ENCODE assay signal across 11 mouse cellular contexts in the genomic region with DNA sequence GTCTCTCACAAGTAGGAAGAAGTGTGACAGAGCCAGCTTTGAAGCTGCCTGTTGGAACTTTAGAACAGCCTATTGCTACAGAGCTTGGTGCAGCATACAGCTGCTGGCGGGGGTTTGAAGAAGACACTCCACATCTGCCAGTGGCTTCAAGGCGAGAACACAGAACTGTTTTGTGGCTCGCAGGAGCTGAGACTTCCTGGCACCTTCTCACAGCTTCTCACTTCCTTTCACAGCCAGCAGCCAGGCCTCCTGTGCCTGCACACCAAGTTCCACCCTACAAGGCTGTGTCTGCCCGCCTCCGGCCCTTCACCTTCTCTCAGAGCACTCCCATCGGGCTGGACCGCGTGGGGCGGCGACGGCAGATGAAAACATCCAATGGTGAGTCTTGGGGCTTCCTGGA. TPM values are rescaled to one million over a fixed set of nuclear protein-coding genes. Genes with fewer than 3 reads are reported as not detected.
DNase-seq lines count a peak whose midpoint lies in the region; ATAC-seq lines count a peak whose summit lies in the region.
"Had no signal": no experiment of that assay in that cellular context is flagged by ENCODE, and none has a peak within 500 bp of the region (broad histone marks: within the 10 kb centered on the region; RNA-seq: fewer than 3 reads in every experiment).

No protein-coding gene starts in this region.

- H3K9me3 ChIP-seq in liver, embryonic 12.5 days (replicated peaks): no peaks in the 10 kb centered on the region
- H3K9me3 ChIP-seq in limb, embryonic 10.5 days (replicated peaks): no peaks in the 10 kb centered on the region
- H3K9me3 ChIP-seq in intestine, embryonic 16.5 days (ENCODE audit: control insufficient read depth, low read length): no peaks in the 10 kb centered on the region

- 0 out of 2 replicates have a peak overlapping the region, but pooled peaks have one; percentile 7 for H3K27ac ChIP-seq in liver, embryonic 12.5 days
- H3K27ac ChIP-seq in limb, embryonic 10.5 days: peak overlapping the region; percentile 59
- no peak overlapping the region for H3K27ac ChIP-seq in intestine, embryonic 16.5 days (ENCODE audit: low read length)

- no peak overlapping the region for H3K4me3 ChIP-seq in liver, embryonic 12.5 days
- no peak overlapping the region for H3K4me3 ChIP-seq in limb, embryonic 10.5 days
- no peak overlapping the region for H3K4me3 ChIP-seq in intestine, embryonic 16.5 days (ENCODE audit: low read length)

- H3K27me3 ChIP-seq in liver, embryonic 12.5 days (replicated peaks): no peaks in the 10 kb centered on the region
- no peaks in the 10 kb centered on the region for H3K27me3 ChIP-seq in limb, embryonic 10.5 days (ENCODE audit: low read depth, poor library complexity, severe bottlenecking)
- no peaks in the 10 kb centered on the region for H3K27me3 ChIP-seq in intestine, embryonic 16.5 days (replicated peaks; ENCODE audit: control insufficient read depth, insufficient read depth, low read length)

- peaks cover 18% of the 10 kb centered on the region for H3K4me1 ChIP-seq in liver, embryonic 12.5 days
- H3K4me1 ChIP-seq in limb, embryonic 10.5 days: peaks cover 15% of the 10 kb centered on the region
- H3K4me1 ChIP-seq in intestine, embryonic 16.5 days (ENCODE audit: control insufficient read depth, insufficient read depth, low read length): peaks cover 15% of the 10 kb centered on the region

- DNase-seq in liver: no peak
- peak; percentile 82 for DNase-seq in T-cell, adult 2 months (ENCODE audit: low spot score)
- DNase-seq in limb, embryonic 10.5 days (ENCODE audit: low spot score): no peak
- peak; percentile 82 to 91 for DNase-seq in thymus, adult 18-20 months
- DNase-seq in embryo, embryonic 9.5 days (ENCODE audit: extremely low spot score): no peak
- no peak for DNase-seq in cerebellum, postnatal 4 days (ENCODE audit: low spot score in 2 of 2)
- DNase-seq: gastrocnemius, postnatal 36 days; kidney, postnatal 10 days; left cerebral cortex, postnatal 4 days had no signal

- no peak overlapping the region for H3K9ac ChIP-seq in liver, embryonic 12.5 days
- H3K9ac ChIP-seq in intestine, embryonic 16.5 days (ENCODE audit: low read depth, low read length): no peak overlapping the region

- WGBS in liver, embryonic 12.5 days (ENCODE audit: insufficient replicate concordance): 51% methylated on average over 11 of the region's 11 CpGs
- WGBS in limb, embryonic 10.5 days: 54% methylated on average over 11 of the region's 11 CpGs
- WGBS in intestine, embryonic 16.5 days: 65% methylated on average over 11 of the region's 11 CpGs

- ATAC-seq in liver, embryonic 12.5 days: no peak
- no peak for ATAC-seq in intestine, embryonic 16.5 days

- no peak overlapping the region for H3K4me2 ChIP-seq in liver, embryonic 12.5 days
- H3K4me2 ChIP-seq in intestine, embryonic 16.5 days (ENCODE audit: low read depth, low read length): no peak overlapping the region

- peaks cover 13% of the 10 kb centered on the region; the same call in 1 of the 2 replicates for H3K36me3 ChIP-seq in liver, embryonic 12.5 days
- H3K36me3 ChIP-seq in limb, embryonic 10.5 days: no peaks in the 10 kb centered on the region
- H3K36me3 ChIP-seq in intestine, embryonic 16.5 days (ENCODE audit: control insufficient read depth, insufficient read depth, low read length): no peaks in the 10 kb centered on the region; the same call in 1 of the 2 replicates

RNA-seq across cellular contexts. Expression of a gene that starts 58.7 kb away (rescaled TPM):
- polyA plus RNA-seq in liver, embryonic 12.5 days (2016; fragmentation: Nextera tagmentation; extraction: Ambion mirVana): 0.08 and 0.17 TPM in 2 replicates
- polyA plus RNA-seq in limb, embryonic 10.5 days (2016; fragmentation: Nextera tagmentation; extraction: Ambion mirVana): 0.10 and 0.26 TPM in 2 replicates
- polyA plus RNA-seq in intestine, embryonic 16.5 days (2015; fragmentation: Nextera tagmentation; extraction: Ambion mirVana): 1.7 TPM in 2 replicates

Comparison
In these comparisons a context has a peak if more than half of its experiments do, and no peak if none do; other contexts are left out.
1. DNase-seq: peak in T-cell, adult 2 months (single experiment) and thymus, adult 18-20 months (2 of 2); none in liver (single experiment), limb, embryonic 10.5 days (single experiment), embryo, embryonic 9.5 days (single experiment) and cerebellum, postnatal 4 days (0 of 2).